Mouse (Mus musculus) liver, embryonic 11.5 days (tissue): ENCODE results near the gene Rps26. TPM values are rescaled to one million over a fixed set of nuclear protein-coding genes. Genes with fewer than 3 reads are reported as not detected.
"Not testable (repeated sequence)": the region's sequence is repeated elsewhere in the genome, so short reads cannot be mapped to it uniquely, and the experiment has no call there.

ENCODE experiments used
- ATAC-seq: fragments of 200-750 bp; cut with Nextera tagmentation; replicated peaks from 2 replicates; pipeline ENCODE4 v1.8.0; 2017; ENCODE audit warnings: moderate number of reproducible peaks, mild to moderate bottlenecking, moderate TSS enrichment, moderate library complexity; ENCODE audit not compliant: low FRiP score
- DNase-seq: peaks from one replicate; pipeline ENCODE4 v3.0.0-alpha.2; 2017; ENCODE audit warnings: low spot score
- H3K27ac ChIP-seq: fragments of 300-500 bp; sonication (generic); 2 replicates; pipeline ENCODE4 v1.5.1; 2014; ENCODE audit warnings: mild to moderate bottlenecking, low read depth, low read length, control low read depth
- H3K27me3 ChIP-seq: fragments of 300-500 bp; sonication (generic); replicated peaks from 2 replicates; pipeline ENCODE4 v1.6.1; 2014; ENCODE audit warnings: low read length, mixed read lengths; ENCODE audit not compliant: control insufficient read depth, insufficient read depth
- H3K36me3 ChIP-seq: fragments of 300-500 bp; sonication (generic); 2 replicates; pipeline ENCODE4 v1.6.1; 2014; ENCODE audit warnings: mild to moderate bottlenecking, low read length, moderate library complexity, mixed read lengths; ENCODE audit not compliant: control insufficient read depth, insufficient read depth
- H3K4me1 ChIP-seq: fragments of 300-500 bp; sonication (generic); replicated peaks from 2 replicates; pipeline ENCODE4 v1.6.1; 2014; ENCODE audit warnings: low read length, mixed read lengths; ENCODE audit not compliant: control insufficient read depth, insufficient read depth
- H3K4me2 ChIP-seq: fragments of 300-500 bp; sonication (generic); 2 replicates; pipeline ENCODE4 v1.6.1; 2014; ENCODE audit warnings: mild to moderate bottlenecking, control low read depth, moderate library complexity
- H3K4me3 ChIP-seq: fragments of 300-500 bp; sonication (generic); 2 replicates; pipeline ENCODE4 v1.5.1; 2014; ENCODE audit warnings: low read depth, low read length, control low read depth
- H3K9ac ChIP-seq: fragments of 300-500 bp; sonication (generic); 2 replicates; pipeline ENCODE4 v1.6.1; 2014; ENCODE audit warnings: low read depth, low read length, control low read depth
- H3K9me3 ChIP-seq: fragments of 300-500 bp; sonication (generic); 2 replicates; pipeline ENCODE4 v1.6.1; 2016; ENCODE audit warnings: low read length, inconsistent platforms, mixed read lengths; ENCODE audit not compliant: control insufficient read depth
- WGBS: fragments of 180-500 bp; shearing (Covaris S2); extraction: QIAGEN DNeasy Blood & Tissue Kit; methylation state at CpG from one replicate; pipeline ENCODE4 v1.1.7; 2014; 5-methylcytosine and 5-hydroxymethylcytosine counted together
- polyA plus RNA-seq: library from polyadenylated mRNA; unstranded; fragments of >200 nt; fragmentation: Nextera tagmentation; extraction: Ambion mirVana; gene quantifications from 2 replicates; pipeline ENCODE4 v1.2.1, GENCODE M21; 2014

Rps26 gene
- polyA plus RNA-seq, 1 experiment from 2014 or later: 955 TPM

GRCm38 (mm10) chr10:128635697-128636096, 9.2 kb upstream of the Rps26 start:
- whole genome bisulfite sequencing: 83% methylated on average over 13 of the region's 13 CpGs
- ATAC-seq (no peak), DNase-seq (no peak)
- H3K27ac ChIP-seq: no peak overlapping the region
- H3K27me3 ChIP-seq: peaks cover 3% of the 10 kb centered on the region
- no peak overlapping the region for H3K4me2 ChIP-seq
- peaks cover 11% of the 10 kb centered on the region; the same call in 1 of the 2 replicates for H3K4me1 ChIP-seq
- H3K36me3 ChIP-seq: no peaks in the 10 kb centered on the region
- no peak overlapping the region for H3K4me3 ChIP-seq
- no peak overlapping the region for H3K9ac ChIP-seq
- H3K9me3 ChIP-seq: no peaks in the 10 kb centered on the region

GRCm38 (mm10) chr10:128631571-128631970, 5.0 kb upstream of the Rps26 start:
- H3K36me3 ChIP-seq: no peaks in the 10 kb centered on the region
- no peak for ATAC-seq
- no peak overlapping the region for H3K4me3 ChIP-seq
- no peak overlapping the region for H3K4me2 ChIP-seq
- H3K4me1 ChIP-seq: peaks cover 9% of the 10 kb centered on the region; the same call in 1 of the 2 replicates
- H3K27ac ChIP-seq: no peak overlapping the region
- WGBS: 25% methylated on average over 6 of the region's 6 CpGs
- no peak for DNase-seq
- H3K27me3 ChIP-seq: peaks cover 3% of the 10 kb centered on the region
- no peak overlapping the region; the same call in 1 of the 2 replicates for H3K9ac ChIP-seq
- no peaks in the 10 kb centered on the region for H3K9me3 ChIP-seq

- not testable (repeated sequence) for H3K36me3 ChIP-seq, H3K4me2 ChIP-seq, H3K9me3 ChIP-seq, ATAC-seq, H3K9ac ChIP-seq, DNase-seq, H3K4me3 ChIP-seq, H3K27ac ChIP-seq, H3K27me3 ChIP-seq
- H3K4me1 ChIP-seq: peaks cover 11% of the 10 kb centered on the region; the same call in 1 of the 2 replicates
- WGBS: 79% methylated on average over 5 of the region's 5 CpGs
Observed at GRCm38 (mm10) chr10:128630306-128630705, 3.8 kb upstream of the Rps26 start.

GRCm38 (mm10) chr10:128629746-128630145, 3.2 kb upstream of the Rps26 start:
- ATAC-seq: peak; percentile 46; the same call in 1 of the 2 replicates
- Histone ChIP-seq H3K27me3 (peaks cover 3% of the 10 kb centered on the region), H3K9ac (no peak overlapping the region), H3K4me1 (peaks cover 15% of the 10 kb centered on the region), H3K27ac (no peak overlapping the region), H3K4me2 (no peak overlapping the region; the same call in 1 of the 2 replicates), H3K4me3 (no peak overlapping the region), H3K9me3 (no peaks in the 10 kb centered on the region), H3K36me3 (peaks cover 10% of the 10 kb centered on the region)
- 60% methylated on average over 2 of the region's 2 CpGs for WGBS
- DNase-seq: no peak

GRCm38 (mm10) chr10:128627398-128628317, 1.1 kb upstream of the Rps26 start:
- H3K9ac ChIP-seq: no peak overlapping the region
- H3K4me1 ChIP-seq: peaks cover 15% of the 10 kb centered on the region
- DNase-seq (no peak), ATAC-seq (peak; percentile 48)
- WGBS: 72% methylated on average over 10 of the region's 10 CpGs
- H3K4me3 ChIP-seq: no peak overlapping the region
- H3K27ac ChIP-seq: no peak overlapping the region
- peaks cover 20% of the 10 kb centered on the region for H3K36me3 ChIP-seq
- no peaks in the 10 kb centered on the region for H3K9me3 ChIP-seq
- H3K27me3 ChIP-seq: peaks cover 3% of the 10 kb centered on the region
- H3K4me2 ChIP-seq: no peak overlapping the region

- peaks cover 20% of the 10 kb centered on the region for H3K36me3 ChIP-seq
- 22% methylated on average over 7 of the region's 7 CpGs for WGBS
- peak; percentile 46 for ATAC-seq
Observed at GRCm38 (mm10) chr10:128625287-128625894, 1.2 kb downstream of the Rps26 start.

GRCm38 (mm10) chr10:128623106-128623613, 3.4 kb downstream of the Rps26 start:
- H3K4me3 ChIP-seq, H3K9ac ChIP-seq, H3K9me3 ChIP-seq, H3K27me3 ChIP-seq, ATAC-seq, DNase-seq, H3K27ac ChIP-seq, H3K4me2 ChIP-seq, H3K4me1 ChIP-seq: not testable (repeated sequence)
- WGBS: 76% methylated on average over 4 of the region's 4 CpGs
- peaks cover 20% of the 10 kb centered on the region for H3K36me3 ChIP-seq

More at GRCm38 (mm10) chr10:128625287-128625894, 1.2 kb downstream of the Rps26 start:
- Histone ChIP-seq H3K9ac (peak overlapping the region; percentile 98), H3K4me1 (peaks cover 12% of the 10 kb centered on the region), H3K4me3 (peak overlapping the region; percentile 87), H3K9me3 (no peaks in the 10 kb centered on the region), H3K4me2 (peak overlapping the region; percentile 96), H3K27ac (peak overlapping the region; percentile 87), H3K27me3 (no peaks in the 10 kb centered on the region)
- DNase-seq: no peak

- Histone ChIP-seq H3K36me3 (peaks cover 20% of the 10 kb centered on the region), H3K27ac (no peak overlapping the region), H3K4me2 (no peak overlapping the region), H3K4me3 (no peak overlapping the region), H3K9ac (no peak overlapping the region), H3K4me1 (peaks cover 7% of the 10 kb centered on the region), H3K9me3 (no peaks in the 10 kb centered on the region), H3K27me3 (no peaks in the 10 kb centered on the region)
- ATAC-seq (no peak), DNase-seq (no peak)
- 69% methylated on average over 4 of the region's 4 CpGs for WGBS
Observed at GRCm38 (mm10) chr10:128622702-128623101, 3.8 kb downstream of the Rps26 start.
